Mouse (Mus musculus): ENCODE data around the gene Hint3.

The Hint3 gene

DNA sequence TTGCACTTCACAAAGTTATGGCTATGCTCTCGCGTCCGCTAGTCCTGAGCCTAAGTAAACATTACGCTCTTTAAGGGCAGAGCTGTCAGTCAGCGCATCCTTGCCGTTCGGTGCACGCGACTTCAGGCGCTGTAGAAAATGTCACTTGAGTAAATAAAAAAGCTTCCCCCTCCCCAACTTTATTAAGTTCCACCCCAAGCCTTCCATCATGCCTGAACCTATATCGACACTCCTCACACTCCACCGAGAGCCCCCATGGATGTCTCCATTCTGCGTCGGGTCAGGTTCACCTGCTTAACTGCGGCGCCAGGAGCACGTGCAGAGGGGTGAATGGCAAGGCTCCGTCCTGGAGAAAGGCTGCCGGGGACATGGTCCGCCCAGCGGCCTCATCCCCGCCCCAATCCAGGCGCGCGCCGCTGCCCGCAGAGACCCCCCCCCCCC lies 29.3 kb downstream of the Hint3 start:
- no peak for DNase-seq (ENCODE audit: low spot score in 2 of 2)

DNA sequence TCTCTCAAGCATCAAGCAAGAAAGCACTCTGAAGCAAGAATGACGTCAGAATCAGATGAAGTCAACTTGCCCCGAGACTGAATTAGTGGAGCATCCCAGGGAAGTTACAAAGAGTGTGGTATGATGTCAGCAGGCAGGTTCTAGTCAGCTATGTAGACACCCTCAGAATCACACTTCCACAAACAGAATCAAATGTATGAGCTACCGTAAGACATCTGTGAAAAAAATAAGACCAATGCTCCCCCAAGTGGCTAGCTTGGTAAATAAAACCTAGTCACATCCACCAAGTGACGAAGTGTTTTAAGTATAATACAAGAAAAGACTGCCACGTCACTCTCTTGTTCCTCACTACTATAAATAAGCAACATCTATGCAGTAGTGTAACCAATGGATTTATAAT lies 42.4 kb downstream of the Hint3 start:
- no peak for DNase-seq (ENCODE audit: low spot score in 2 of 2)

DNA sequence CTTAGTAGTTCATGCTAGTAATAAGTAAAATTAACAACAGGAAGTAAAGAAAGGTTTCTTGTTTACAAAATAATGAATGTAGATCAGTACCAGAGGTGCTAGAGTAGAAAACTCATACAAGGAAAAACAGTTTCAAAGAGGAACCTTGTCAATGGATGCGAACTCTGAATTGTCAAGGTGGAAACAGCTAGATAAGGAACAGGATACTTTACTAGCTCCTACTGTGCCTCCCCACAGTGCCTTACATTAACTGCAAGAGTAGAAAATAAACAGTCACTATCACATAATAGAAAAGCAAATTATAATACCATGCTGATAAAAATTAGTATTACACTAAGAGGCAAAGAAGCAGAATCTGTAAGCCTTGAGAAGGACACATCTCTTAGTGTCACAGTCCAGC lies 43.7 kb downstream of the Hint3 start:
- DNase-seq (ENCODE audit: low spot score in 2 of 2) = no peak

DNA sequence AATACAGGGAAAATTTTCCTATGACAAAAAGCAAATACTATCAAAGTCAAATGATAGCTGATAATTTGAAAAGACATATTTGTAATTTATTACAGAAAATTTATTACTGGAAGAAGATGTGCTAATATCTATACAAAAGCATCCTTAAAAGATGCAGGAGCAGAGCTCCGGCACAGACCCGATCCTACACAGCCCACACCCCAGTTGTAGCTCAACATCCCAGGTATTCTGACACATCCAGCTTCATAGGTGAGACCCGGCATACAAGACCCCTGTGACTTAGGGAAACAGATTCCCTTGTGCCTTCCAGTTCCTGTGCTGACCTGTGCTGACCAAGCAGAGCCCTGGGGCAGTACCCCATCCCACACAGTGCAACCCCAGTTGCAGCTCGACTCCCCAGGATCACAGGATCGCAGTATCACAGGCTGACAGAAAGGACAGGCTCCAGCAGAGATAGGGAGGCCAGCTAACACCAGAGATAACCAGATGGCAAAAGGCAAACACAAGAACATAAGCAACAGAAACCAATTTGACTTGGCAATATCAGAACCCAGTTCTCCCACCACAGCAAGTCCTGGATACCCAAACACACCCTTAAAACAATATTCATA lies 51.7 kb downstream of the Hint3 start:
- no peak for DNase-seq (ENCODE audit: low spot score in 2 of 2)

DNA sequence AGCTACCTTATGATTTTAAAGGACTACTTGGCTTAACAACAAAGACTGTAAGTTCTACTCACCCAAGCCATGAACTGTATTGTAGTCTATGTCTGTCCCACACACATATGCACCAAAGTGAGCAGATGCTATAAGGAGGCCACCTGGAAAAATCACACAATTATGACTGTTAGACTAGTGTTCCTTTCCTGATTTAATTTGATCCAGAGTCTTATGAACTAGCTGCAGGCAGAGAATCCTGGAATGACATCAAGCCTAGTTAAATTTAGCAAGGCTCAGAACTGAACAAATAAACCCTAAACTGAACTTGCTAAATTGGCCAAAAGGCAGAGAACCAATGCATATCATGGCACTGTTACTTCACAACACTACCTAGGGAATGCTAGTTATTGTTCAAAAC lies 63.1 kb downstream of the Hint3 start:
- no peak for DNase-seq (ENCODE audit: low spot score in 2 of 2)

DNA sequence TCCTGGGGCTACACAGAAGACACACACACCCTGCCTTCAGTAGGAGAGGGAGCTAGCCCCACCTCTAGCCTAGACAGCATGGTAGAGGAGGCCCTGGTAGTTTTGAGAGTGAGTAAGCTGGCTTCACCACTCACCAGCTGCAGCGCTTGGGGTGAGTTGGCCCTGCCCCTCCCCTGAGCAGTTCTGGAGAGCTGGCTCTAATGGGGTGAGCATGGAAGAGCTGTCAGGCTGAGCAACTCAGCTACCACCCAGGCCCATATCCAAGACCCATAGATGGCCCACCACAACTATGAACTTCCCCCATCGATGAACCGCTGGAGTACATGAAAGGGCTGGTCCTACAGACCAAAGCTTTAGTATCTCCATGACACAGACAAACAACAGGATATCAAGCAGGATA lies 64.8 kb downstream of the Hint3 start:
- no peak for DNase-seq (ENCODE audit: low spot score in 2 of 2)
